Mouse (Mus musculus): ENCODE results near the gene Smchd1. TPM values are rescaled to one million over a fixed set of nuclear protein-coding genes. Genes with fewer than 3 reads are reported as not detected.

The Smchd1 gene
- polyA plus RNA-seq, 1 experiment from 2014 or later: 64.3 TPM

GRCm38 (mm10) chr17:71387401-71387800 lies 87.7 kb downstream of the Smchd1 start:
- DNase-seq (ENCODE audit: low spot score): no peak
- Histone ChIP-seq H3K36me3 (replicated peaks; ENCODE audit: control insufficient read depth, insufficient read depth) (peaks cover 44% of the 10 kb centered on the region), H3K4me3 (replicated peaks; ENCODE audit: low read length) (no peak overlapping the region), H3K9ac (no peak overlapping the region), H3K4me1 (replicated peaks; ENCODE audit: control insufficient read depth, insufficient read depth, low read length) (no peaks in the 10 kb centered on the region), H3K27ac (no peak overlapping the region), H3K9me3 (ENCODE audit: control insufficient read depth, low read length) (no peaks in the 10 kb centered on the region), H3K27me3 (ENCODE audit: control insufficient read depth, insufficient read depth, low read length) (no peaks in the 10 kb centered on the region), H3K4me2 (replicated peaks) (no peak overlapping the region)
- 95% methylated on average over 3 of the region's 3 CpGs for WGBS
- ATAC-seq (ENCODE audit: low FRiP score): no peak

GRCm38 (mm10) chr17:71380346-71380745 lies 94.8 kb downstream of the Smchd1 start:
- no peaks in the 10 kb centered on the region for H3K4me1 ChIP-seq (replicated peaks; ENCODE audit: control insufficient read depth, insufficient read depth, low read length)
- H3K27ac ChIP-seq: no peak overlapping the region
- H3K27me3 ChIP-seq (ENCODE audit: control insufficient read depth, insufficient read depth, low read length): no peaks in the 10 kb centered on the region
- H3K36me3 ChIP-seq (replicated peaks; ENCODE audit: control insufficient read depth, insufficient read depth): peaks cover 38% of the 10 kb centered on the region
- DNase-seq (ENCODE audit: low spot score) (no peak), ATAC-seq (ENCODE audit: low FRiP score) (no peak)
- H3K4me3 ChIP-seq (replicated peaks; ENCODE audit: low read length): no peak overlapping the region
- WGBS: 89% methylated on average over 14 of the region's 14 CpGs
- H3K9ac ChIP-seq: no peak overlapping the region
- H3K4me2 ChIP-seq (replicated peaks): no peak overlapping the region
- no peaks in the 10 kb centered on the region for H3K9me3 ChIP-seq (ENCODE audit: control insufficient read depth, low read length)

- H3K27ac ChIP-seq: no peak overlapping the region
- H3K27me3 ChIP-seq (ENCODE audit: control insufficient read depth, insufficient read depth, low read length): no peaks in the 10 kb centered on the region
- DNase-seq (ENCODE audit: low spot score): no peak
- no peak overlapping the region for H3K4me3 ChIP-seq (replicated peaks; ENCODE audit: low read length)
- no peak overlapping the region for H3K9ac ChIP-seq
- H3K4me1 ChIP-seq (replicated peaks; ENCODE audit: control insufficient read depth, insufficient read depth, low read length): no peaks in the 10 kb centered on the region
- no peak overlapping the region for H3K4me2 ChIP-seq (replicated peaks)
- 63% methylated on average over 4 of the region's 4 CpGs for WGBS
- ATAC-seq (ENCODE audit: low FRiP score): no peak
- H3K36me3 ChIP-seq (replicated peaks; ENCODE audit: control insufficient read depth, insufficient read depth): peaks cover 43% of the 10 kb centered on the region
- no peaks in the 10 kb centered on the region for H3K9me3 ChIP-seq (ENCODE audit: control insufficient read depth, low read length)
These were observed 97.2 kb downstream of the Smchd1 start for GRCm38 (mm10) chr17:71377901-71378300.

- ATAC-seq (ENCODE audit: low FRiP score): no peak
- WGBS: 89% methylated on average over 3 of the region's 3 CpGs
These were observed 119.6 kb downstream of the Smchd1 start for GRCm38 (mm10) chr17:71355526-71355925.

GRCm38 (mm10) chr17:71354205-71354604 lies 120.9 kb downstream of the Smchd1 start:
- H3K4me2 ChIP-seq (replicated peaks): no peak overlapping the region
- no peak for DNase-seq (ENCODE audit: low spot score)
- H3K27ac ChIP-seq: no peak overlapping the region
- no peaks in the 10 kb centered on the region for H3K27me3 ChIP-seq (ENCODE audit: control insufficient read depth, insufficient read depth, low read length)
- no peak overlapping the region for H3K9ac ChIP-seq
- peaks cover 54% of the 10 kb centered on the region for H3K36me3 ChIP-seq (replicated peaks; ENCODE audit: control insufficient read depth, insufficient read depth)
- no peak overlapping the region for H3K4me3 ChIP-seq (replicated peaks; ENCODE audit: low read length)
- no peak for ATAC-seq (ENCODE audit: low FRiP score)
- no peaks in the 10 kb centered on the region for H3K4me1 ChIP-seq (replicated peaks; ENCODE audit: control insufficient read depth, insufficient read depth, low read length)
- 96% methylated on average over 11 of the region's 11 CpGs for WGBS
- H3K9me3 ChIP-seq (ENCODE audit: control insufficient read depth, low read length): no peaks in the 10 kb centered on the region

More at GRCm38 (mm10) chr17:71355526-71355925, 119.6 kb downstream of the Smchd1 start:
- no peak overlapping the region for H3K9ac ChIP-seq
- H3K36me3 ChIP-seq (replicated peaks; ENCODE audit: control insufficient read depth, insufficient read depth): peaks cover 55% of the 10 kb centered on the region
- H3K27me3 ChIP-seq (ENCODE audit: control insufficient read depth, insufficient read depth, low read length): no peaks in the 10 kb centered on the region
- no peak overlapping the region for H3K4me3 ChIP-seq (replicated peaks; ENCODE audit: low read length)
- no peaks in the 10 kb centered on the region for H3K9me3 ChIP-seq (ENCODE audit: control insufficient read depth, low read length)
- no peak for DNase-seq (ENCODE audit: low spot score)
- no peak overlapping the region for H3K4me2 ChIP-seq (replicated peaks)
- no peak overlapping the region for H3K27ac ChIP-seq
- H3K4me1 ChIP-seq (replicated peaks; ENCODE audit: control insufficient read depth, insufficient read depth, low read length): no peaks in the 10 kb centered on the region

GRCm38 (mm10) chr17:71348188-71348587 lies 127.0 kb downstream of the Smchd1 start:
- H3K36me3 ChIP-seq (replicated peaks; ENCODE audit: control insufficient read depth, insufficient read depth): peaks cover 73% of the 10 kb centered on the region
- WGBS: 84% methylated on average over 3 of the region's 3 CpGs
- H3K27ac ChIP-seq: no peak overlapping the region
- DNase-seq (ENCODE audit: low spot score): no peak
- H3K4me3 ChIP-seq (replicated peaks; ENCODE audit: low read length): no peak overlapping the region
- no peaks in the 10 kb centered on the region for H3K9me3 ChIP-seq (ENCODE audit: control insufficient read depth, low read length)
- ATAC-seq (ENCODE audit: low FRiP score): no peak
- no peaks in the 10 kb centered on the region for H3K4me1 ChIP-seq (replicated peaks; ENCODE audit: control insufficient read depth, insufficient read depth, low read length)
- no peaks in the 10 kb centered on the region for H3K27me3 ChIP-seq (ENCODE audit: control insufficient read depth, insufficient read depth, low read length)
- H3K4me2 ChIP-seq (replicated peaks): no peak overlapping the region
- no peak overlapping the region for H3K9ac ChIP-seq

GRCm38 (mm10) chr17:71342006-71342405 lies 133.1 kb downstream of the Smchd1 start:
- Histone ChIP-seq H3K36me3 (replicated peaks; ENCODE audit: control insufficient read depth, insufficient read depth) (peaks cover 29% of the 10 kb centered on the region), H3K4me1 (replicated peaks; ENCODE audit: control insufficient read depth, insufficient read depth, low read length) (no peaks in the 10 kb centered on the region), H3K4me2 (replicated peaks) (no peak overlapping the region), H3K4me3 (replicated peaks; ENCODE audit: low read length) (no peak overlapping the region), H3K27ac (no peak overlapping the region), H3K27me3 (ENCODE audit: control insufficient read depth, insufficient read depth, low read length) (no peaks in the 10 kb centered on the region), H3K9ac (no peak overlapping the region), H3K9me3 (ENCODE audit: control insufficient read depth, low read length) (no peaks in the 10 kb centered on the region)
- no peak for DNase-seq (ENCODE audit: low spot score)
- 90% methylated on average over 3 of the region's 3 CpGs for WGBS
- ATAC-seq (ENCODE audit: low FRiP score): no peak

GRCm38 (mm10) chr17:71338627-71339026 lies 136.5 kb downstream of the Smchd1 start:
- Histone ChIP-seq H3K9ac (no peak overlapping the region), H3K36me3 (replicated peaks; ENCODE audit: control insufficient read depth, insufficient read depth) (peaks cover 9% of the 10 kb centered on the region; the same call in 1 of the 2 replicates), H3K4me2 (replicated peaks) (no peak overlapping the region), H3K4me3 (replicated peaks; ENCODE audit: low read length) (no peak overlapping the region), H3K4me1 (replicated peaks; ENCODE audit: control insufficient read depth, insufficient read depth, low read length) (no peaks in the 10 kb centered on the region), H3K27me3 (ENCODE audit: control insufficient read depth, insufficient read depth, low read length) (no peaks in the 10 kb centered on the region), H3K27ac (no peak overlapping the region), H3K9me3 (ENCODE audit: control insufficient read depth, low read length) (no peaks in the 10 kb centered on the region)
- 95% methylated on average over 6 of the region's 6 CpGs for WGBS
- DNase-seq (ENCODE audit: low spot score) (no peak), ATAC-seq (ENCODE audit: low FRiP score) (no peak)

- 95% methylated on average over 9 of the region's 9 CpGs for WGBS
- Histone ChIP-seq H3K4me1 (replicated peaks; ENCODE audit: control insufficient read depth, insufficient read depth, low read length) (no peaks in the 10 kb centered on the region), H3K27ac (no peak overlapping the region)
These were observed 137.6 kb downstream of the Smchd1 start for GRCm38 (mm10) chr17:71337546-71337945.

GRCm38 (mm10) chr17:71336421-71336820 lies 138.7 kb downstream of the Smchd1 start:
- DNase-seq (ENCODE audit: low spot score): no peak
- H3K4me3 ChIP-seq (replicated peaks; ENCODE audit: low read length): no peak overlapping the region
- 61% methylated on average over 8 of the region's 8 CpGs for WGBS
- H3K4me2 ChIP-seq (replicated peaks): no peak overlapping the region
- H3K9me3 ChIP-seq (ENCODE audit: control insufficient read depth, low read length): no peaks in the 10 kb centered on the region
- no peaks in the 10 kb centered on the region for H3K36me3 ChIP-seq (replicated peaks; ENCODE audit: control insufficient read depth, insufficient read depth)
- H3K27me3 ChIP-seq (ENCODE audit: control insufficient read depth, insufficient read depth, low read length): no peaks in the 10 kb centered on the region
- H3K9ac ChIP-seq: no peak overlapping the region
- H3K4me1 ChIP-seq (replicated peaks; ENCODE audit: control insufficient read depth, insufficient read depth, low read length): no peaks in the 10 kb centered on the region
- no peak for ATAC-seq (ENCODE audit: low FRiP score)
- H3K27ac ChIP-seq: no peak overlapping the region

More at GRCm38 (mm10) chr17:71337546-71337945, 137.6 kb downstream of the Smchd1 start:
- Histone ChIP-seq H3K9ac (no peak overlapping the region), H3K27me3 (ENCODE audit: control insufficient read depth, insufficient read depth, low read length) (no peaks in the 10 kb centered on the region), H3K4me2 (replicated peaks) (no peak overlapping the region), H3K4me3 (replicated peaks; ENCODE audit: low read length) (no peak overlapping the region), H3K36me3 (replicated peaks; ENCODE audit: control insufficient read depth, insufficient read depth) (no peaks in the 10 kb centered on the region), H3K9me3 (ENCODE audit: control insufficient read depth, low read length) (no peaks in the 10 kb centered on the region)
- DNase-seq (ENCODE audit: low spot score) (no peak), ATAC-seq (ENCODE audit: low FRiP score) (no peak)

Data from hindbrain, embryonic 14.5 days (tissue).